Mouse (Mus musculus): ENCODE measurements at regions not wholly inside any gene's neighbourhood (a gene's known extent, or its start where the extent isn't known, plus 50 kb on each side); places are given as distances from the start of the nearest gene placed in this dataset.

DNA sequence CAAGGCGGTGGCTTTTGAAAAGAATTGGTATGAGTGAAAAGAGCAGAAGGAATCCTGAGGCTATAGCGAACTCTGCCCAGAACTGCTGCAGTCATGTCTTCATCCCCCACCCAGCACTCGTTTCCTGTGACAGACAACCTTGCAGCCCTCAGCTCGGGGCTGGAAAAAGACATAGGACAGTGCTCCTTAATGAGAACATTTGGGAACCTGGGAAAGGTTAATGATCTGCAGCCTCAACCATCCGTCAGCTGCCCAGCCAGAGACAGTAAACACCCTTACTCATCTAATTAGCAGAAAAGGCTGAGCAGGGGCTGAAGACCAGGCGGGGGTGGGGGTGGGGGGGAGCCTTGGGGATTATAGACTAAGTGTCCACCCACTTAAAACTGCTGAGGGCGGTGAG lies 76.3 kb upstream of the Arhgap36 start:
- no peak for DNase-seq (ENCODE audit: low spot score in 2 of 2)

DNA sequence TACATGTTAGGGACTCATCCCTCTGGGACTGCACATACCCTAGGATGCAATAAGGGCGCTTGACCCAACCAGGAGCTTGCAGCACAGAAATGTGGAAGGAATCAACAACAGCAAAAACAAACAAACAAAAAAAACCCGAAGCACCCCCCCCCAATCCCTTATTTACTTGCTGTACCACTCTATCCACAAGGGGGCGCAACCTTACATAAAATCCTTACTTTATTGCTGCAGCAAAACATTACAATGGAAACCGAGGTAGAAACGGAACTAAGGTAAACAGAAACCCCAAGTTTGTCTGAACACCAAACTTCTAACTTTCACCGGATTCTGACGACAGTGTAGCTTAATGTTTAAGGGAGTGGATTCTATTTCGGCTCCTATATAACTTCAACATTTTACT lies 86.7 kb upstream of the Arhgap36 start:
- DNase-seq (ENCODE audit: low spot score in 2 of 2): peak in 1 of 2 experiments; percentile 17

DNA sequence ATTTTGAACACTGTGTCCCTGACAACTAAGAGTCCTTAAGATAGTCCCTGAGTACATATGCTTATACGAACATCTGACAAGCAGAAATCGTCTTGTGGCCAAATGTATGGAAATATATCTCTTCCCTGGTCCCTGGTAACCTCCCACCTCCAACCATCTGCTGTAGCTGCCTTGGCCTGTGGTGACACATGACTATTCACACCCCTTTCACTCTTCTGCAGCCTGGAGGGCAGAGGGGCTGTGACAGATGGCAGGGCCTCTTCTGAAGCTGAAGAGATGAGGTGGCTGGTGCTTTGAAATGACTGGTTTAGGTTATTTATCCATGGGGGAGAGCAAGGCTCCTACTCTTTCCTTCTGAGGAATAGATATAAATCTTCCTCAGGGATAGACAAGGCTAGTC lies 82.3 kb upstream of the Enox2 start:
- DNase-seq (ENCODE audit: low spot score in 2 of 2): no peak

DNA sequence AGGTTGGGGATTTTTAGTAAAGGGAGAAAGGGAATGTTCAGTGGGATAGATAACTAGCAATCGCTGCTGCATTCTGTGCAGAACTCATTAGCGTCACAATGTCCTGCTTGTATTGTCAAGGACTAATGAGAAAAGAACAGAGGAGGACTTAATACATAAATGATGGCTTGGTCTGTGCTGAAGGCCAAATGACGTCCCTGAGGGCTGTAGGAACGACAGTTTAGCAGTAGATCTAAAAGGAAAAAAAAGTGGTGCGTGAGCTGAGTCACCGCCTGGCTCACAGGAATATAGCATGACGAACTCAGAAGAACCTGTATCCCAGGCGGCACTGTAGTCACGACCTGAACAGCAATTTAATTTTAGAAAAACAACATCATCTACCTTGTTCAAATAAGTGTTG lies 81.3 kb upstream of the Enox2 start:
- DNase-seq (ENCODE audit: low spot score in 2 of 2): no peak

DNA sequence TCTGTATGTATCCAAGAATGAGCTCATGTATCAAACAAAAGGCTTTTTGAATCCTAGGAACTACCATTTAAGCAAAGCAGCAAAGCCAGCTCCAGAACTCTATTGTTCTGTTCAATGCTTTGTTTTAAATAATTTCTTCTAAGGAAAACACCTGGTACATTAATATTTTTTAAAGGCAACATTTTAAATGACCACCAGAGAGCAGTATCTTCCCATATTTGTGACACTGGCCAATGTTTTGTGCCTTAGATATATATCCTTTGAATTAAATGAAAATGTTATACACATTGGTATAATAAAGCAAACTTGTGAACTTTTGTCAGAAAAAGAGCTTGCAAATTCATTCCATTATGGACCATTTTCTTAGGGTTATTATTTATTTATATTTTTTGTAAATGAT lies 58.4 kb upstream of the Enox2 start:
- DNase-seq (ENCODE audit: low spot score in 2 of 2): no peak
